In genomic region chr17:53543591-53544324, GRCm38 (mm10) we compare ENCODE assay signal across 10 mouse cellular contexts. TPM values are rescaled to one million over a fixed set of nuclear protein-coding genes. Genes with fewer than 3 reads are reported as not detected.
DNase-seq lines count a peak whose midpoint lies in the region; ATAC-seq lines count a peak whose summit lies in the region.
"Had no signal": no experiment of that assay in that cellular context is flagged by ENCODE, and none has a peak within 500 bp of the region (broad histone marks: within the 10 kb centered on the region; RNA-seq: fewer than 3 reads in every experiment).

No protein-coding gene starts in this region.

- peak; percentile 16 for DNase-seq in gastrocnemius, adult 18-20 months (ENCODE audit: low spot score)
- no peak for DNase-seq in gastrocnemius, postnatal 25 days
- DNase-seq in adrenal gland, postnatal 10 days, result peak; percentile 57
- peak; percentile 17 to 18 for DNase-seq in frontal cortex, postnatal 36 days (ENCODE audit: low spot score in 2 of 2)
- peak; percentile 41 to 50 for DNase-seq in layer of hippocampus, postnatal 36 days
- DNase-seq in retina, postnatal 7 days (ENCODE audit: low read depth, low spot score), result peak; percentile 8
- no peak for DNase-seq in thymus, postnatal 4 days

- ATAC-seq in CD4-positive, CD25-positive, alpha-beta regulatory T cell, adult 4 months, result no peak

RNA-seq across cellular contexts. Expression of gene Pp2d1, which starts 4.5 kb away (rescaled TPM):
- not detected for total RNA-seq in gastrocnemius, adult 18-20 months (2021)
- not detected for total RNA-seq in gastrocnemius, postnatal 25 days (2021)
- not detected for total RNA-seq in adrenal gland, postnatal 10 days (2021)
- total RNA-seq in layer of hippocampus, postnatal 36 days (2021), result not detected
- 1 to 10 TPM in 1 of 2 experiments, under 1 TPM in 1; 0.60 to 1.2 TPM for polyA plus RNA-seq in CD4-positive, CD25-positive, alpha-beta regulatory T cell, adult 4 months (2017; shearing (Covaris generic))
- total RNA-seq: common myeloid progenitor, adult 5-6 weeks had no signal
- polyA plus RNA-seq: liver, adult 2 months had no signal

RNA-seq across cellular contexts. Expression of gene Kat2b, which starts 22.9 kb away (rescaled TPM):
- 10 to 100 TPM; 61.9 to 63.8 TPM for total RNA-seq in gastrocnemius, adult 18-20 months (2021)
- 10 to 100 TPM; 53.0 to 66.7 TPM for total RNA-seq in gastrocnemius, postnatal 25 days (2021)
- total RNA-seq in adrenal gland, postnatal 10 days (2021), result 10 to 100 TPM; 68.2 to 69.1 TPM
- 10 to 100 TPM; 15.0 to 18.8 TPM for total RNA-seq in layer of hippocampus, postnatal 36 days (2021)
- 10 to 100 TPM; 18.7 to 31.5 TPM for polyA plus RNA-seq in CD4-positive, CD25-positive, alpha-beta regulatory T cell, adult 4 months (2017; shearing (Covaris generic))

Comparison
In these comparisons a context has a peak if more than half of its experiments do, and no peak if none do; other contexts are left out.
1. DNase-seq: peak in gastrocnemius, adult 18-20 months (single experiment), adrenal gland, postnatal 10 days (single experiment), frontal cortex, postnatal 36 days (2 of 2), layer of hippocampus, postnatal 36 days (2 of 2) and retina, postnatal 7 days (single experiment); none in gastrocnemius, postnatal 25 days (single experiment) and thymus, postnatal 4 days (single experiment).